Mouse (Mus musculus) left cerebral cortex, postnatal 10 days (tissue): ENCODE measurements around the gene Gm47996. TPM values are rescaled to one million over a fixed set of nuclear protein-coding genes. Genes with fewer than 3 reads are reported as not detected.
"Not testable (repeated sequence)": the region's sequence is repeated elsewhere in the genome, so short reads cannot be mapped to it uniquely, and the experiment has no call there.

ENCODE experiments used
- DNase-seq, 2 experiments: peaks; one replicate each; pipeline ENCODE4 v3.0.0; 2021 to 2022; ENCODE audit warnings: low spot score in 2 of 2, mixed read lengths in 1 of 2; ENCODE audit errors: extremely low spot score in 1 of 2
- intact Hi-C: fragments of 180-260 bp; cut with DNase I; formaldehyde crosslinking; loops from one replicate; pipeline ENCODE4 v1.15.1; 2025
- total RNA-seq, 2 experiments: library from RNA; stranded (reverse); gene quantifications; 2 replicates each; pipeline ENCODE4 v1.2.3; 2021

The Gm47996 gene
- total RNA-seq, 2 experiments from 2014 or later, result not detected

DNA sequence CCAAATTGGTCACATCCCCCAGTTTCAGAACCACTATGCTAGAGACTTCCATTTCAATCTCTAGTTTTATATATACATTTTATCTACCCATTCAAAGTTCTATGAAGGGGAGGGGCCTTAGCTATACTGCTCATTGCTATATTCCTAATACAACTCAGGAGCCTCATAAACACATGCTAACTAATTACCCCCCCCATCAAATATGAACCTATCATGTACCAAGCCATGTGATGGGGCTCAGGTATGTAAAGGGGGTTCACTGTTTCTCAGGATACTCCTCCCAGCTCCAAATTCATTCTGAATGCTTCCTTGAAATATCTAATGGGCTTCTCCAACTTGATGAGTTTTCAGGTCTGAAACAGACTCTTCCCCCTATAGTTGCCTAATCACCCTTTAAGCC lies 9.3 kb upstream of the Gm47996 start:
- intact Hi-C loops, DNase-seq: not testable (repeated sequence)

- DNase-seq, intact Hi-C loops: not testable (repeated sequence)
Observed at GRCm38 (mm10) chr1:151202771-151203170, 7.2 kb upstream of the Gm47996 start.

DNA sequence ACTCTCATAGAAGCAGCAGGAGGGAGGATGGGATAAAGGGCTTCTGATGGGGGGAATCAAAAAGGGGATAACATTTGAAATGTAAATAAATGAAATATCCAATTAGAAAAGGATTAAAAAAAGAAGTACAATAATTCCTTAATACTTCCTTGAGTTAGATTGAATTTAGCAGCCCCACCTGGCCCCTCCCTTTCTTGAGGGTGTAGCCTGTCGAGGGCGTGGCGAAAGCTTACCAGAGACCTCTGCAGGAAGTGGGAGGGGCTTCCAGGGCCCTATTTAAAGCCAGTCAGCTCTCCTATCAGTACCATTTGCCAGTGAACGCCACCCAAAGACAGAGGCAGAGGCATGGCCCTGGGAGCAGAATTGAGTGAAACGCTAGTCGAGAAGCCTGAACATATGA lies 6.1 kb upstream of the Gm47996 start, which contains the start of gene 3110040M04Rik:
TSS of gene 3110040M04Rik (plus strand) at position 304 of the 400 bp plus-strand sequence.
- DNase-seq, intact Hi-C loops: not testable (repeated sequence)

- DNase-seq, intact Hi-C loops: not testable (repeated sequence)
Observed at GRCm38 (mm10) chr1:151208493-151208892, 1.4 kb upstream of the Gm47996 start.

DNA sequence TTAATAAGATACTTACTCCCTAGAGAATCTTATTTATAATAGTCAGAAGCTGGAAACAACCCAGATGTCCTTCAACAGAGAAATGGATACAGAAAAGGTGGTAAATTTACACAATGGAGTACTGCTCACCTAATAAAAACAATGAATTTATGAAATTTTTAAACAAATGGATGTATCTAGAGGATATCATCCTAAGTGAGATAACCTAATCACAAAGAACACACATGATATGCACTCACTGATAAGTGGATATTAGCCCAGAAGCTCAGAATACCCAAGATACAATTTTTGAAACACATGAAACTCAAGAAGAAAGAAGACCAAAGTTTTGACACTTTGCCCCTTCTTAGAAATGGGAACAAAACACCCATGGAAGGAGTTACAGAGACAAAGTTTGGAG lies 987 bp upstream of the Gm47996 start:
- DNase-seq, intact Hi-C loops: not testable (repeated sequence)

GRCm38 (mm10) chr1:151211666-151212065 lies 1.7 kb downstream of the Gm47996 start:
- intact Hi-C loops, DNase-seq: not testable (repeated sequence)

DNA sequence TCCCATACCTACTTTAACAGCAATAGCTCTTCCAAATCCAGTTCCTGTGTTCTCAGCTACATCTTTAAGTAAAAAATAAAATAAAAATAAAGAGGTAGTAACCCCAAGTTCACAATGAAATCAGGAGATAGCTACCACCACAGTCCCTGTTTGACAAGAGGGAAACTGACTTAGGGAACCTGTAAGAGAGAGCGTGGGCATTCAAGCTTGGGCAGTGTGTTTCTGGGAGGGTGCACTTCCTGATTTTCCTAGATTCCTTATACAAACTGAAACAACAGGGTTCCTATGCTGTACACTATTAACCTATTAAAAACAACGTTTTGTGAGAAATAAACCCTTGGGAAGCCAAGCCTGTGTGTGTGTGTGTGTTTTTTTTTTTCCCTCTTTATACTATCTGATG lies 4.9 kb downstream of the Gm47996 start:
- intact Hi-C loops, result no loop called here
- DNase-seq, result no peak

DNA sequence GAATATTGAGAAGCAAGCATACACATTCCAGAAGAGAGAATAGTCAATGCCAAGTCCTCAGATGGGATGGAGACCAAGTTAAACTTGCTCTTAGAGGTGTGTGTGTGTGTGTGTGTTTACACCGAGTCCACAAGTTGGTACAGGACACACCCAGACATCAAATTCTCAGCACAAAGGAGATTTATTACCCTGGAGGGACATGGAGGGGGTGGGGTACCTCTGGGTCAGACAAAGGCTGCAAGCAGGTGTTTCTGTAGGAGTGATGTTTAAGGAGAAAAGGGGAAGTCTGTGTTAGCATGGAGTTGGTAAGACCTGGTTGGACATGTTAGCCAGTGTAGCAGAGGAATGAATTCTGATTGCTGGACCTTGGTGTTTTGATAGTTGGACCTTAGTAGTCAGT lies 6.1 kb downstream of the Gm47996 start:
- intact Hi-C loops, result no loop called here
- DNase-seq, result no peak

DNA sequence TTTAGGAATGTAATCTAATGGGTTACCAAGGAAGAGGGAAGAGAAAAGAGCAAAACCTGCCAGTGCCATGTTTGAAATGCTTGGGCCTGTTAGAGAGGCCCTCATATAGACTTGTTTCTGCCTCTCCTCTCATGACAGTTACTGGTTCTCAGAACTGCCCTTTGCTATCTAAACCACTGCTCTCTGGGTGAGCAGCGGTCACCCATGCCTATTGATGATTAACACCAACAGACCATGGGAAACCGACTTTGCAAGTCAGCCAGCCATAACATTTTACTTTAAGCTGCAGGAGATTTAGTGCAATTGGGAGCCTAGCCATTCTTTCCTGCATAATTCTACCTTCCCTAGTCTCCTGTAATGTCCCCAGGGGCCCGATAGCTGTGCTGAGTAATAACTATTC lies 6.5 kb downstream of the Gm47996 start:
- DNase-seq, result no peak
- intact Hi-C loops, result no loop called here

DNA sequence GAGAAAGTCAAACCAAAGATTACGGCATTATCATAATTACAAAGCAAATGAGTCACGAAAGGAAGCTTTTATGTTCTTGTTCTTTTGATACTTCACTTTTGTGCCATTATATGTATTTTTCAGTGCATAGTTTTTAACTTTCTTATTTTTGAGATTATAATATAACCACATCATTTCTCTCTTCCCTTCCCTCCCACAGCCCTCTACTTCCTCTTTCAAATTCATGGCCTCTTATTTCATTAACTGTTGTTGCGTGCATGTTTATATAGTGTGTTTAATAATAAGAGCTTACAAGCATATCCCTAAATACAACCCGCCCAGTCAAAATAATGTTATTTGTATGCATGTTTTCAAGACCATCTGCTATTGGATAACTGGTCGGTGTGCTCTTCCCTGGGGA lies 9.1 kb downstream of the Gm47996 start:
- intact Hi-C loops, result no loop called here
- DNase-seq, result no peak

DNA sequence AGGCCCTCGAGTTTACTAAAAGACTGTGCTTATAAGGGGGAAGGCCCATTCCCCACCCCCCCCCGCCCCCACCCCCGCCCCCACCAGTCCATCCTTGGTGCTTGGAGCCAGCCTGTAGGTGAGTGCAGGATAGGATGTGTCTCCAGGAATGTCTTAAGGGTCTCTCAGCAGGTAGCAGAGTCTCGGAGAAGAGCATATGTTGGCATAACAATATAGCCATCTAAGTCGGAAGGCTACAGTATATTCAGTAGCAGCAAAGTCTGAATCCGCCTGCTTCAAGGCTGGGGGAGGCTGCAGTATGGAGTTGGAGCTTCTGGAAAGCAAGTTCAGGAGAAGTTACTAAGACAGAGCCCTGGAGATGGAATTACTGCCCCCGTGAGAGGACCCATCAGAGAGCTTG lies 10.2 kb downstream of the Gm47996 start:
- DNase-seq, result no peak
- intact Hi-C loops, result no loop called here

- intact Hi-C loops, result no loop called here
- DNase-seq, result no peak
Observed at GRCm38 (mm10) chr1:151222561-151223267, 12.8 kb downstream of the Gm47996 start.

- intact Hi-C loops, result no loop called here
- DNase-seq, result no peak
Observed at GRCm38 (mm10) chr1:151223377-151223776, 13.4 kb downstream of the Gm47996 start.

DNA sequence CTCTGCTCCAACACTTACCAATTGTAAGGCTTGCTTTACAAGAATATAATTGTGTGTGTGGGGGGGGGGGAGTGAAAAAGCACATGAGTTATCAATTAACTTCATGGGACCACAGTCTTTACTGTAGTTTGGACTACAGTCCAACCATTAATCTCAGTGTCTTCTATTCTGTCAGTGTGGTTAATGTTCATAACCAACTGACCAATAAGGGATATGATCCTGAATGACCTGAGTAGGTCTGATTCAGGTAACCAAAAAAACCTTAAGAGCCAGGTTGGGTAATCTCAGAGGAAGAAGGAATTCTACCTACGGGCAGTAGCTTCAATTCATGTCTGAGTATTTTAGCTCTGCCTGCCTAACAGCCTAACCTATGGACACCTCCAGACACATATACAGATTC lies 14.6 kb downstream of the Gm47996 start:
- intact Hi-C loops, result no loop called here
- no peak for DNase-seq

GRCm38 (mm10) chr1:151227506-151227905 lies 17.6 kb downstream of the Gm47996 start:
- intact Hi-C loops, result no loop called here
- no peak for DNase-seq

DNA sequence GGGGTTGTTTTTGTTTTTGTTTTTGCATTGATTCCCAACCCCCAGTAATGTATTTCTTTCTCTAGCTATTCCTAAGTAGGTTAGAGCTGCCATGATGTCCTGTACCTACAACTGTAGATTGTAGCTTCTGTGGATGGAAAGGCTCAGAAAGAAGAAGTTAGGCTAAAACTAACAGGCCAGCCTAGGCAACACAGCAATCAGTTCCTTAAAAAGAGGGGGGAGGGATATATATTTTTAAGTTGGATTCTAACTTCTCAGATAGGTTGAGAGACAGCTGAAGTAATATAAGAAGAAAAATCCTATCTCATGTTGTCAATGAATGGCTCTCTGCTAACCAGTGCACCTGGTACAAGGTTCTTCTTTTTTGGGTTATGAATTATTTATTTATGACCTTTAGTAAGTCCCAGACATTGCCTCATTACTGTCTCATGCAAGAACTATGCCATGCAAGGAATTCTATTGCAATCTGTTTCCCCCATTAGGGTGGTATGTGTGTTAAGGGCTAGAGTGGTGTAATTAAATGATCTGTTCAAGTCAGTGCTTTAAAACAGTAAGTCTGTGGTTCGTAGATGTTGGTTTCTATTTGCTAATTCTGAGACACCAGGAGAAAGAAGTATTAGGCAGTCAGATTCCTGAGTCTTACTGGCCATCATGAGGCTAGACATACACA lies 18.5 kb downstream of the Gm47996 start:
- intact Hi-C loops, result no loop called here
- no peak for DNase-seq

- no peak for DNase-seq
- intact Hi-C loops, result no loop called here
Observed at GRCm38 (mm10) chr1:151232346-151232745, 22.4 kb downstream of the Gm47996 start.

DNA sequence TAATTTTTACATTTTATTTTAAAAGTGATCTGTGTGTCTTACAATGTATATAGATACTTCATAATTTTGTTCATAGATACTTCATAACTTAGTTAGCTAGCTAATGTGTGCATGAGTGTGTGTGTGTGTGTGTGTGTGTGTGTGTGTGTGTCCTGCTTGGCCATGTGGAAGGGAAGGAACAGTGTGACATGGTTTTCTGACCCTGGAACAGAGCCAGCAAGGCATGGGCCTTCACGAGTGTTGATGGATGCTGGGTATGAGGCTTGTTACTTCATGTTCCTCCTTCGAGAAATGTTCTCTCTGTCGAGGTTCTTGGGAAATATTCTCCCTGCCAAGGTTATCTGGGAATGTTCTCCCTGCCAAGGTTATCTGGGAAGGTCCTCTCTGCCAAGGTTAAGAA lies 23.8 kb downstream of the Gm47996 start:
- intact Hi-C loops, result no loop called here

GRCm38 (mm10) chr1:151235574-151235973 lies 25.6 kb downstream of the Gm47996 start:
- no peak for DNase-seq
- intact Hi-C loops, result no loop called here

More for the DNA sequence above, 23.8 kb downstream of the Gm47996 start:
- no peak for DNase-seq

GRCm38 (mm10) chr1:151236141-151236930 lies 26.4 kb downstream of the Gm47996 start:
- intact Hi-C loops, result no loop called here
- DNase-seq, result peak in 1 of 2 experiments; percentile 11
